Mouse (Mus musculus): ENCODE measurements around the gene Mmab. TPM values are rescaled to one million over a fixed set of nuclear protein-coding genes. Genes with fewer than 3 reads are reported as not detected.

Gene Mmab
- total and polyA plus RNA-seq, 3 experiments = 10.6 to 23.1 (median 14.5) TPM

- no peak for ATAC-seq (ENCODE audit: extremely low read depth, insufficient number of reproducible peaks, low FRiP score, poor library complexity, severe bottlenecking)
- Histone ChIP-seq H3K4me1 (ENCODE audit: insufficient read depth, low read depth, low read length) (peaks cover 16% of the 10 kb centered on the region), H3K4me3 (ENCODE audit: low read depth, low read length) (no peak overlapping the region), H3K27me3 (ENCODE audit: insufficient read depth, low read length) (peaks cover 44% of the 10 kb centered on the region), H3K9me3 (replicated peaks) (no peaks in the 10 kb centered on the region), H3K36me3 (replicated peaks) (peaks cover 6% of the 10 kb centered on the region)
- no peak for DNase-seq (ENCODE audit: low spot score)
- TF ChIP-seq GATA2 (IDR thresholded peaks at IDR 0.05; ENCODE audit: borderline replicate concordance, low read depth, low read length) = no peak
- no peak for TF ChIP-seq GATA1 (IDR thresholded peaks at IDR 0.05; ENCODE audit: borderline replicate concordance, low read length)
- no peak for TF ChIP-seq POLR2AphosphoS5 (IDR thresholded peaks at IDR 0.05; ENCODE audit: insufficient replicate concordance, low read depth, low read length)
- TF ChIP-seq CTCF (IDR thresholded peaks at IDR 0.05; ENCODE audit: low read depth, low read length) = no peak
- no peak for TF ChIP-seq TAL1 (conservative IDR thresholded peaks at IDR 0.05; ENCODE audit: low read depth, low read length)
These were observed 20.7 kb upstream of the Mmab start for GRCm38 (mm10) chr5:114464561-114464960.

- no peak for DNase-seq (ENCODE audit: low spot score)
- peaks cover 16% of the 10 kb centered on the region for H3K4me1 ChIP-seq (ENCODE audit: insufficient read depth, low read depth, low read length)
- TF ChIP-seq GATA2 (IDR thresholded peaks at IDR 0.05; ENCODE audit: borderline replicate concordance, low read depth, low read length) (no peak), POLR2AphosphoS5 (IDR thresholded peaks at IDR 0.05; ENCODE audit: insufficient replicate concordance, low read depth, low read length) (no peak), TAL1 (conservative IDR thresholded peaks at IDR 0.05; ENCODE audit: low read depth, low read length) (no peak), GATA1 (IDR thresholded peaks at IDR 0.05; ENCODE audit: borderline replicate concordance, low read length) (no peak), CTCF (IDR thresholded peaks at IDR 0.05; ENCODE audit: low read depth, low read length) (no peak)
These were observed 18.5 kb upstream of the Mmab start for GRCm38 (mm10) chr5:114462067-114463040.

GRCm38 (mm10) chr5:114461238-114461637 is 17.4 kb upstream of the Mmab start:
- TF ChIP-seq CTCF (IDR thresholded peaks at IDR 0.05; ENCODE audit: low read depth, low read length) (peak; percentile 56), GATA2 (IDR thresholded peaks at IDR 0.05; ENCODE audit: borderline replicate concordance, low read depth, low read length) (no peak)
- H3K4me1 ChIP-seq (ENCODE audit: insufficient read depth, low read depth, low read length) = peaks cover 16% of the 10 kb centered on the region
- H3K27me3 ChIP-seq (ENCODE audit: insufficient read depth, low read length) = peaks cover 30% of the 10 kb centered on the region
- no peak overlapping the region for H3K4me3 ChIP-seq (ENCODE audit: low read depth, low read length)
- DNase-seq (ENCODE audit: low spot score) = peak; percentile 72
- ATAC-seq (ENCODE audit: extremely low read depth, insufficient number of reproducible peaks, low FRiP score, poor library complexity, severe bottlenecking) = 0 out of 2 replicates have a peak, but pooled peaks have one; percentile 28
- peaks cover 18% of the 10 kb centered on the region for H3K36me3 ChIP-seq (replicated peaks)
- H3K9me3 ChIP-seq (replicated peaks) = no peaks in the 10 kb centered on the region

More at GRCm38 (mm10) chr5:114462067-114463040, 18.5 kb upstream of the Mmab start:
- H3K27me3 ChIP-seq (ENCODE audit: insufficient read depth, low read length) = peaks cover 32% of the 10 kb centered on the region
- no peak for ATAC-seq (ENCODE audit: extremely low read depth, insufficient number of reproducible peaks, low FRiP score, poor library complexity, severe bottlenecking)
- no peaks in the 10 kb centered on the region for H3K9me3 ChIP-seq (replicated peaks)
- peaks cover 11% of the 10 kb centered on the region for H3K36me3 ChIP-seq (replicated peaks)
- no peak overlapping the region for H3K4me3 ChIP-seq (ENCODE audit: low read depth, low read length)

DNA sequence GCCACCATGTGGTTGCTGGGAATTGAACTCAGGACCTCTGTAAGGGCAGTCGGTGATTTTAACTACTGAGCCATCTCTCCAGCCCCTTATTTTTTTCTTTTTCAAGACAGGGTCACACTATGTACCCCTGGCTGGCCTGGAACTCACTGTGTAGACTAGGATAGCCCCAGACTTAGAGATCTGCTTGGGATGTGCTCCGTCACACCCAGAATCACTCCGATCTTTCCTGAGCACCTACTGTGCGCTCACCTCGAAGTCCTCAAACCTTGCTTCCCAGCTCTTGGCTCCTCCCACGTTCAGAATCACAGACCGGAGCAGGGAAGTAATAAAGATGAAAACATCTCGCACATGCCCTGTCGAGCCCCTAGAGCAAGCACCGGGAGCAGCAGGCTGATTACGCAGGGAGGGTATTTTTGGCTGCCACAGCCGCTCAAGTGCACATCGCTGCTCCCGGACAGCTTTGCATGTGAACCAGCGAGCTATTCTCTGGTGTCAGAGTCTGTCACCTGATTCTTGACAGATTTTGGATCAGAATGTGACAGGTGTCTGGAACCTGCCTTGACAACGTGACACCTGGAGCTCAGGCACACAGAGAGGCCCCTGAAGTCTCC is 13.2 kb upstream of the Mmab start:
- DNase-seq (ENCODE audit: low spot score) = no peak
- Histone ChIP-seq H3K36me3 (replicated peaks) (peaks cover 56% of the 10 kb centered on the region), H3K4me1 (ENCODE audit: insufficient read depth, low read depth, low read length) (peaks cover 6% of the 10 kb centered on the region; the same call in 1 of the 2 replicates), H3K9me3 (replicated peaks) (no peaks in the 10 kb centered on the region), H3K27me3 (ENCODE audit: insufficient read depth, low read length) (peaks cover 7% of the 10 kb centered on the region; the same call in 1 of the 2 replicates), H3K4me3 (ENCODE audit: low read depth, low read length) (no peak overlapping the region)
- TF ChIP-seq GATA2 (IDR thresholded peaks at IDR 0.05; ENCODE audit: borderline replicate concordance, low read depth, low read length) (no peak), TAL1 (conservative IDR thresholded peaks at IDR 0.05; ENCODE audit: low read depth, low read length) (no peak), POLR2AphosphoS5 (IDR thresholded peaks at IDR 0.05; ENCODE audit: insufficient replicate concordance, low read depth, low read length) (no peak), CTCF (IDR thresholded peaks at IDR 0.05; ENCODE audit: low read depth, low read length) (no peak), GATA1 (IDR thresholded peaks at IDR 0.05; ENCODE audit: borderline replicate concordance, low read length) (no peak)
- ATAC-seq (ENCODE audit: extremely low read depth, insufficient number of reproducible peaks, low FRiP score, poor library complexity, severe bottlenecking) = no peak

- H3K27me3 ChIP-seq (ENCODE audit: insufficient read depth, low read length) = peaks cover 3% of the 10 kb centered on the region; the same call in 1 of the 2 replicates
- TF ChIP-seq GATA1 (IDR thresholded peaks at IDR 0.05; ENCODE audit: borderline replicate concordance, low read length) (no peak), POLR2AphosphoS5 (IDR thresholded peaks at IDR 0.05; ENCODE audit: insufficient replicate concordance, low read depth, low read length) (no peak), GATA2 (IDR thresholded peaks at IDR 0.05; ENCODE audit: borderline replicate concordance, low read depth, low read length) (no peak), TAL1 (conservative IDR thresholded peaks at IDR 0.05; ENCODE audit: low read depth, low read length) (no peak), CTCF (IDR thresholded peaks at IDR 0.05; ENCODE audit: low read depth, low read length) (no peak)
- H3K9me3 ChIP-seq (replicated peaks) = no peaks in the 10 kb centered on the region
- ATAC-seq (ENCODE audit: extremely low read depth, insufficient number of reproducible peaks, low FRiP score, poor library complexity, severe bottlenecking) (no peak), DNase-seq (ENCODE audit: low spot score) (no peak)
- H3K4me3 ChIP-seq (ENCODE audit: low read depth, low read length) = no peak overlapping the region
- H3K36me3 ChIP-seq (replicated peaks) = peaks cover 64% of the 10 kb centered on the region
- peaks cover 3% of the 10 kb centered on the region; the same call in 1 of the 2 replicates for H3K4me1 ChIP-seq (ENCODE audit: insufficient read depth, low read depth, low read length)
These were observed 12.4 kb upstream of the Mmab start for GRCm38 (mm10) chr5:114456287-114456686.

GRCm38 (mm10) chr5:114449011-114449410 is 5.2 kb upstream of the Mmab start:
- DNase-seq (ENCODE audit: low spot score) (no peak), ATAC-seq (ENCODE audit: extremely low read depth, insufficient number of reproducible peaks, low FRiP score, poor library complexity, severe bottlenecking) (no peak)
- Histone ChIP-seq H3K9me3 (replicated peaks) (no peaks in the 10 kb centered on the region), H3K36me3 (replicated peaks) (peaks cover 85% of the 10 kb centered on the region), H3K4me3 (ENCODE audit: low read depth, low read length) (no peak overlapping the region), H3K27me3 (ENCODE audit: insufficient read depth, low read length) (no peaks in the 10 kb centered on the region), H3K4me1 (ENCODE audit: insufficient read depth, low read depth, low read length) (peaks cover 13% of the 10 kb centered on the region)
- TF ChIP-seq GATA1 (IDR thresholded peaks at IDR 0.05; ENCODE audit: borderline replicate concordance, low read length) = no peak
- no peak for TF ChIP-seq POLR2AphosphoS5 (IDR thresholded peaks at IDR 0.05; ENCODE audit: insufficient replicate concordance, low read depth, low read length)
- no peak for TF ChIP-seq TAL1 (conservative IDR thresholded peaks at IDR 0.05; ENCODE audit: low read depth, low read length)
- no peak for TF ChIP-seq GATA2 (IDR thresholded peaks at IDR 0.05; ENCODE audit: borderline replicate concordance, low read depth, low read length)
- no peak for TF ChIP-seq CTCF (IDR thresholded peaks at IDR 0.05; ENCODE audit: low read depth, low read length)

All from G1E (cell line).